Mouse (Mus musculus): Measurements from ENCODE around the gene Tet1.

Gene Tet1

DNA sequence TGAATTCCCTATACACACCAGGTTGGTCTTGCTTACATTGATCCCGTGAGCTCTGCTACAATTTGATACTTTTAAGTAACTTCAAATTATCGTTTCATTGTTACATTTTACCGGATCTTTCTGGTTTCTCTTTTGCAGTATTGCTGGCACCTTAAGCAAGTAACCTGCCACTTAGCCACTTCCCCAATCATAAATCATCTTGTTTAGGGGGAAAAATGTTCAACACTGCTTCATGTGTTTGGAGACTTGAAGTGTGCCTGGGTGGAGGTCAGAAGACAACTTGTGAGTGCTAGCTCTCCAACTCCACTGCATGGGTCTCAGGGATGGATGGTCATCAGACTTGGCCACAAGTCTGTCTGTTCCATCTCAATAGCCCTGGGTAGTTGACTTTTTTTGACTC, 17.8 kb downstream of the Tet1 start:
- no peak for DNase-seq (ENCODE audit: low read depth)

DNA sequence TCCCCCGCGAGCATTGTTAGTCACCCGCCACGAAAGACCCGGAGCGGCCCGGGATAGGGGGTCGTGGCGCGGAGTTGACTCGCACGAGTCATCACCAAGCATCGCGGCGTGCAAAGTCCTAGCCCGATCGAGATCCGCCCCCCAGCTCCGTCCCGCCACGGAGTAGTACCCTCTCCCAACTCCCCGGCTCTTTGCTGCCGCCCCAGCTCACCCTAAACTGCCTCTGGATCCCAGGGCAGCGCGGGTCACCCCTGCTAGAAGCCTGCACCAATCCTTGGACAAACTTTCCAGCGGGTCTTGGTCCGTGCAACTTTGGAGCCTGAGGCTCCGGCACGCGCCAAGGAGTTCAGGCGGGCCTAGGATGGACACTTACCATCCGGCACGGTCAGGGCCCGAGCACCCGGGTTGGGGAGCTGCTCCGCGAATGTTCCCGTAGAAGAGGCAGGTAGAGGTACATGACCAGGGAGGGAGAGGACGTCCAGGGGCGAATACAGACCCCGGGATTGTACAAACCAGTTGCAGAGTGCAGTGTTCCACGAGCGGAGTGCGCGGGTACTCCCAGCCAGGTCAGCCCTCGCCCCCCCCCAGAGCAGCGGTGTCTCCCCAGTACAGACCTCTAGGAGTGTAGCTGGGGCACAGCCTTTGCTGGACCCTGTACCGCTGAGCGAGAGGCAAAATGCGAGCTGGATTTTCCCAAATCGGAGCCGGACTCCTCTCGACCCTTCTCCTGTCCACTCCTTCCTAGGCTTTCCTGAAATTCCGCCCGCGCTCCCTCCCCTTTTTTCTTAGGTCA, 21.8 kb downstream of the Tet1 start:
- DNase-seq (ENCODE audit: low read depth): peak; percentile 34

DNA sequence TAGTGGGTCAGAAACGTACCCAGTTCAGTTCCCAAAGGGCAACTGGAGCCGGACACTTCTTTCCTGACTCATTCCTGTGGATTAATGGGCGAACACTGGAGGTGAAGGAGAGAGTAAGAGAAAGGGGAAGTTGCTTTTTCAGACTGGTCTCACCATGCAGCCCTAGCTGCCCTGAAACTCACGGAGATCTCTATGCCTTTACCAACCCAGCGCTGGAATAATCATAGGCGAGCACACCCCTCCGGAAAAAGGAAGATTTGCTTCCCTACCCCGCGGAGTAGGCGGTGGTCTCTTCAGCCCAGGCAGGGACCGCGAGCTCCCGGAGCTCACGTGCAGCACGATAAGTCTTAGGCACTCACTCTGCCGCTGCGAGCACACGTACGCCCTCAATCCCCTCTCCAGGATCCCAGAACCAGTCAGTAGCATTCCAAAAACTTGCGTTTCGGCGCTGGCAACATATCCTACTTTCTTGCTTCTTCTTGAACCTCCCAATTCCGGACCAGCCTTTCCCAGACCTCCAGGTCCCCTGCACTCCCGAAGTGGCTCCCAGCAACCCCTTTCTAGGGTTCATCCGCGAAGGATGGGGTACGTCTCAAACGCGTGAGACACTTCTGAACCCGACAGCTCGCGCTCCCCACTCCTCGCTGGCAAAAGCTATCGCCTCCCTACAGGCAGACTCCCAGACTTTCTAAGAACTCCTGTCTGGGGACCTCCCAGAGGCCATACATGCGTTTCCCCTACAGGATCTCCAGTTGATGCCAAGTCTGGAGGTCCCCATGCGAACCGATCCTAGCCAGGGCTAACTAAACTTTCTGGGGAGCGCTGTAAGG, 22.6 kb downstream of the Tet1 start:
- peak; percentile 47 for DNase-seq (ENCODE audit: low read depth)

DNA sequence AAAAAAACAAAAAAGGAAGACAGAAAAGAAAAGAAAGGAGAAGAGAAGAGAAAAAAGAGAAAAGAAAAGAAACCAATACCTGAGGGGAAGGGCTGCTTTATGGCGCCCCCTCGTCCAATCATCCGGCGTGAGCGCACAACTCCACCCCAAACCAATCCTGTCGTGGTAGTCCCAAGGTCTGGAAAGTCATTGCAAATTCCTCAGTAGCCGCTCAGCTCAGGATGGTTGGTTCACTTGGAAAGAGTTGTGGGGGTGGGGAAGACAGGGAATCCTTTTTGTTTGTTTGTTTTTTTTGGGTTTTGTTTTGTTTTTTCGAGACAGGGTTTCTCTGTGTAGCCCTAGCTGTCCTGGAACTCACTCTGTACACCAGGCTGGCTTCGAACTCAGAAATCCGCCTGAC, 23.3 kb downstream of the Tet1 start:
- DNase-seq (ENCODE audit: low read depth): no peak

DNA sequence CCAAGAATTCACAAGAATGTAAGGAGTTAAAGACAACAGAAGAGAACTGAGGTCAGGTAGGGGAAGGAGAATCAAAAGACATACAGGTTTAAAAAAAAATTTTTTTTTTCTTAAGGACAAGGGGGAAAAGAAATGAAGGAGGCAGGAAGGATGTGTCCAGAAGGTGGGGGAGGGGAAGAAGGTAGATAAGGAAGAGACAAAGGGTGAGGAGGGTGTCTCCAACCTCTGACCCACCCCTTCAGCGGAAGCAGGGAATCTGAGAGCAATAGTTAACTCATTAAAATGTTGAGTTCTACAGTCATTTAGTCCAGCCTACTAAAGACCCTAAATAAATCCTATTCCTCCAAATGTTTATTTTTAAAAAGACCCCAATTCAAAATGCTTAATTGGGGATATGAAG, 24.3 kb downstream of the Tet1 start:
- DNase-seq (ENCODE audit: low read depth): no peak

DNA sequence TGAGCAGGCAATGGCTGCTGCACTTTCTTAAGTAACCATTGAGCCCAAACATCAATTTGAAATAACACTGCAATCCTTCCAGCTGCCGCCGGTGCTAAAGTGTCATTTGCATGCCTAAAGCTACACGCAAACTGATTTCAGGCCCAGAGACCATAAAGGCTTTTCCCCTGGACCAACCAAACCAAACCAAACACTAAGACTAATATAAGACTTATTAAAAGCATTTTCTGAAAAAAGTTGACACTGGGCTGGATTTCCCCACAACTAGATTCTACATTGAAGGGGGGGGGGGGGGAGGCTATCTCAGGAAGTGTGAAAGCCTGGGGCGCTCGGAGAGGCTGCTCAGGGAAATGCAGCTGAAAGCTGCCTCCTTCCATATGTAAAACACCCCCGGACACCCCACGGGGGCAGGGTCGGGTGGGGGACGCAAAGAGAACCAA, 24.8 kb downstream of the Tet1 start:
- peak; percentile 30 for DNase-seq (ENCODE audit: low read depth)

DNA sequence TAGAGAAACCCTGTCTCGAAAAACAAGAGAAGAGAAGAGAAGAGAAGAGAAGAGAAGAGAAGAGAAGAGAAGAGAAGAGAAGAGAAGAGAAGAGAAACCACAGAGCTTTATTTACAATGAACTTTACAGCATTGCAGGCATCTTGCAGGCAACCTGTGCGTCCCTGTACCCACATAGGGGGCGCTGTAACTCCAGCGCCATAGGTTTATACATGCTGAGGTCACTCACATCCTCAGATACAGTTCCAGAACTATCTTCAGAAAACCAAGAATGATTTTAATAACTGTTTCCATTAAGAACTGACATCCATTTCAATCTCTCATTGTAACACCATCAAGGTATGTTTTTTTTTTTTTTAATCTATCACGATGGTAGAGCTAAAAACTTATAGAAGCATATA, 27.6 kb downstream of the Tet1 start:
- peak; percentile 60 for DNase-seq (ENCODE audit: low read depth)

DNA sequence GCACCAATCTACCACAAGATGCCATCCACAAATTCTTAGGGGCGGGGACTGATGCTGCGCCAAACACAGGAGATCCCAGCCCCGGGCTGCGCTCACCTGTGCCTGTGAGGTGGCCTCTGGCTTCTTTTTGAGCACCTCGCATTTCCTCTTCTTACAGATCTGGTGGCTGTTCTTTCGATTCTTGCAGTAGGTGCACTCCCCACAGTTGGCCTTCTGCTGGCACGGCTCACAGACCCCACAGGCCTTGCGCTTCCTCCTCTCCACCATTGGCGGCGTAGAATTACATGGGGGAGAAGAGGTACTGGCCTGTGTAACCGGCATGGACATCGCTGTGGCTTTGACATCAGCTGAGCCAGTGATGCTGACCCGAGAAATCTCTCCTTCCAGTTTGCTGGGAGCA, 30.7 kb downstream of the Tet1 start:
- no peak for DNase-seq (ENCODE audit: low read depth)

DNA sequence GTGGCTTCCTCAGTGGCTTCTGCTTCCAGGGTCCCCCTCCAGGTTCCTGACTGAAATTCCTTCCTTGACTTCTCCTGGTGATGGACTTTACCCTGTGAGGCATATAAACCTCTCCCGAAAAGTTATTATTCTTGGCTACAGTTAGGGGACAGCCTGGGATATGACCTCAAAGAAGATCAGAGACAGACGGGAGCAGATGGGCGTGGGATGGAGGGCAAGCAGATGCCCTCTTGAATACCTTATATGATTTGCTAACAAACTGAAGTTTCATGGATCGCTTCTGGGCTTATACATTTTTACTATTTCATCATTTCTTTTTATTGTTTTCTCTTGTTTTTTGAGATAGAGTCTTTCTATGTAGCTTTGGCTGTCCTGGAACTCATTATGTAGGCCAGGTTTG, 33.2 kb downstream of the Tet1 start:
- no peak for DNase-seq (ENCODE audit: low read depth)

DNA sequence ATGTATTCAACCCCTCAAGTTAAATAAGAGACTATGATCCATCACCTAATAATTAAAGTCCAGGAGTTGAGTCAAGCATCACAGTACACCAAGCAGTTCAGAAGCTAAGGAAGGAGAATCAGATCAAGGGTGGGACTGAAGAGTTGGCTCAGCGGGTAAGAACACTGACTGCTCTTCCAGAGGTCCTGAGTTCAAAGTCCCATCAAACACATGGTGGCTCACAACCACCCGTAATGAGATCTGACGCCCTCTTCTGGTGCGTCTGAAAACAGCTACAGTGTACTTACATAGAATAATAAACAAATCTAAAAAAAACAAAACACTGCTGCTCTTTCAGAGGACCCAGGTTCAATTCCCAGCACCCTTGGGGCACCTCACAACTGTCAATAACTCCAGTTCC, 34.0 kb downstream of the Tet1 start:
- DNase-seq (ENCODE audit: low read depth): peak; percentile 33

DNA sequence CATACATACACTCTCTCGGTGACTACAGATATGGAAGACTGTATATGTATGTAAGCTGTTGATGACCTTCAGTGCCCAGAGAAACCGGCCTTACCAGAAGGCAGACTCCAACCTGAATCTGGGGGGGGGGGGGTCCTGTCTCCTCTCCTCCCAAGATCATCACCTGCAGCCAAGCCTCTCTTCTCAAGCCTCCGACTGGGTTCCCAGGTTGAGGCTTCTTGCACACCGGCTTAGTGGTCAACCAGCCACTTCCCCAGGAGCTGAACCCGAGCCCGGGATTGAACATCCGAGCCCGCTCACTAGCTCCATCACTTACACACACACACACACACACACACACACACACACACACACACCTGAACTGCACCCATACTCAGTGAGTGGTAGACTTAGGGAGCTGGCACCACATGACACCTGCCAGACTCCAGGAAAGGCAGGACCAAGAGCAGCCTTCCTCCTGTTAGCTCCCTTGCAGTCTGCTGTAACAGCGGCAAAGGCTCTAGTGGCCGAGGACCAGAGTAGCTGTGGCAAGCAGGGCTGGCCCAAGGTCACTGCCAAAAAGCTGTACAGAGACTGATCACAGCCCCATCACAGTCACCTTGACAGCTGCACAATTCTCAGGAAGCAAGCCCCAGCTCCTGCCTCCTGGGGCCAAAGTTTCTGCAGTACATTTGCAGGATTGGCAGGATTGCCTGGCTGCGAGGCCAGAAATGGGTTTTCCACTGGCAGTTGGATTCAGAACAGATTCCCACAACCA, 42.6 kb downstream of the Tet1 start:
- DNase-seq (ENCODE audit: low read depth): no peak

DNA sequence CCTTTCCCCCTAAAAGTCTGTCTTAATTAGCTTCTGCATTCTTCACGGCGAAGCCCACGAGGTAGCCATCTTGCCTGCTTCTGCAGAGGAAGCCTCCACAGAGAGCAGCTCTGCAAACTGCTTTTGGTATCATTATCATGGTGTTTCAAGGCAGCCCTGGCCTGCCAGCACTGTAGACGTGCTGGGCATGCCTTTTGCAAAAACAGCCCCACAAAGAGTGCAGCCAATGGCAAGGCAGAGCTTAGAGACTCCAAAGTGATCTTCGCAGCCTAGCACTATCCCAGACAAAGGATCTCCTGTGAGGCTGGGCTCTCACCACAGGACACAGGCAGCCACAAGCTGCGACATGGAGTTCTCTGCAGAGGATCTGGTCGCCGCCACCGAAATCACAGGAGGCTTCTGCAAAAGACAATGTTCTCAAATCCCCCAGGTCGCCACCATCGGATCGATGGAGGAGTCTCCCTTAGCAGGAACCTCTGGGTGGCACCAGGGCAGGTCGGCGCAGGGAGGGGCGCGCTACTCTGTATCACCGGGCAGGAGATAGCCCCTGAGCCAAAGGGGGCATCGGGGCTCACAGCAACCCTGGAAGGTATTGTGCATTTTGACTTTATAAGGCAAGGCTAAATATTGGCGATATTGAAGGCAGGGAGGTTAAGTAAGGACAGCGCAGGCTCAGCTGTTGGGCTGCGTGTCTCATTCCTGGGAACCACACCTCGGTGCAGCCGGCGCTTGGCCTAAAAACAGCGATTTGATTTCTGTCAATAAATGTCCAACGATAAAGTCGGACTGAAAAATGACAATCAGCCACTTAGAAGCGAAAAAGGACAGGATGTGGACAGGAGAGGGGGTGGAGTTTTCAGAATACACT, 43.4 kb downstream of the Tet1 start:
- DNase-seq (ENCODE audit: low read depth): peak; percentile 65

DNA sequence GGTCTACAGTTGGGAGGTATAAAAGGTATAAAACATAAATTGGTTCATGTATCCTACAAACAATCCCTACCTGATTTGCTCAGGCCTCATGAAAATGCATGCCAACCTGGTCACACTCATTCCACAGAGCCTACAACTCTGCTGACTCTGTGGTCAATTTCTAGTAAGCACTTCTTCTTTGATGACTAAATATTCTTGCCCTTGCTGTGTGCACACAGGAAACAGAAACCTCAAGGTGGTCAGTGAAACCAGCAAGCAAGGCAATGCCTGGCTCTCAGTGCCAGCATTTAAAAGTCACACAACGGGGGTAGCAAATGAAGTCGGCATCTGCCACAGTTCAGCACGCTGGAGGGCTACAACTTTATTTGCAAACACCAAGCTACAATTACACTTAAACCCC, 45.2 kb downstream of the Tet1 start:
- DNase-seq (ENCODE audit: low read depth): no peak

DNA sequence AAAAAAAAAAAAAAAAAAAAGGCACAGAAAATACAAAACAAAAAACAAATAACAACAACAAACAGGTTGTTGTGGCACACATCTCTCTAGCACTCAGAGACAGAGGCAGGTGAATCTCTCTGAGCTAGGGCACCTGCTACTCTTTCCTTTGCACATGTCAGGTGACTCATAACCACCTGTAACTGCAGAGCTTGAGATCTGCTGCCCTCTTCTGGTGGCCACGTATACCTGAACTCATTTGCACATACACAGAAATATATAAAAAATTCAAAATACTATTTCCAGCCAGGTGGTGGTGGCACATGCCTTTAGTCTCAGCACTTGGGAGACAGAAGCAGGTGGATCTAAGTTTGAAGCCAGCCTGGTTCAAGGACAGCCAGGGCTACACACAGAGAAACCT, 46.4 kb downstream of the Tet1 start:
- DNase-seq (ENCODE audit: low read depth): peak; percentile 75

DNA sequence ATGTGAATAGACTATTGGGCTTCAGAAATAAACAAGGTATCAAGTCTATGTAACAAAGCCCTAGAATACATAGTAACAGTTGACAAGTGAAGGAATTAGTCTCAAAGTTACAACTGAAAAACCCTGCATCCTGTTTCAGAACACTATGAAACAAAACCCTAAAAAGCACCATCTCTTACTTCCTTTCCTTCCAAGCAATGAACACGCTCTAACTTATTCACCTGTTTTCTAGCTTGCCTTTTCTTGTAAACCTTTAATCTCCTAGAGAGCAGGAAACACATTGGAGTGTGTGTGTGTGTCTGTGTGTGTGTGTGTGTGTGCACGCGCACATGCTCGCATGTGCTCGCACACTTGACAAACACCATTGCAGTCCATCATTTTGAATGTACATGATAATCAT, 49.8 kb downstream of the Tet1 start:
- DNase-seq (ENCODE audit: low read depth): peak; percentile 78

DNA sequence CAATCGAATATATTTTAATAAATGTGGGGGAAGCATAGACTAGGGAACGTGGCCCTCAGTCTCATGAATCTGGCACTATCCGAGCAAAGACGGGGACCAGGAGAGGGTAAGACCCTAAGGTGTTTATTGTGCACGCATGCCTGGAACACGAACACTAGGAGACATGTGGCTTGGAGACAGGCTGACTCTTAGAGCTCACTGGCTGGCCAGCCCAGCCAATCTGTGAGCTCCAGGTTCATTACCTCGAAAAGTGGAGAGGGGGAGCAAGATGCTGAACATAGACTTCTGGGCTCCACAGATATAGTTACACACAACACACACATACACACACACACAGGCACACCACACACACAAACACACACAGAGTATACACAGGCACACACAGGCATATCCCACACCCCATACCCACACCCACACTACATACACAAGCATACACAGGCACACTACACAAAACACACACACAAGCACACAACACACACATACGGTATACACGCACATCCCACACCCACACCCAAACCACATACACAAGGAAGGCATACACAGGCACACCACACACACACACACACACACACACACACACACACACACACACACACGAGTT, 52.0 kb downstream of the Tet1 start:
- DNase-seq (ENCODE audit: low read depth): peak; percentile 41

DNA sequence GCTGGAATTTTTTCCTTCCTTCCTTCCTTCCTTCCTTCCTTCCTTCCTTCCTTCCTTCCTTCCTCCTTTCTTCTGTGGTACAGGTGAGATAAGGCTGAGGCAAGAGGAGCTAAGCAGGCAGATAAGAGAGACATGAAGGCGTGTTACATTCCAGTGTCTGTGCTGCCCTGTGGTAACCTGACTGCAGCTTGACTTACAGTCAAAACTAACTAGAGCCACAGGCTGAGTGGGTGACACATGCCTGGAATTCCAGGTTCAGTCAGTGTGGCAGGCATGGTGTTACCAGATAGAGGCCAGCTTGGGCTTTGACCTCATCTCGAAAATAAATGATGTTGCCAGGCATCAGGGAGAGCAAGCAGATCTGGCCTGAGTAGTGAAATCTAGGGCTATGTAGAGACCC, 53.8 kb downstream of the Tet1 start:
- DNase-seq (ENCODE audit: low read depth): no peak

DNA sequence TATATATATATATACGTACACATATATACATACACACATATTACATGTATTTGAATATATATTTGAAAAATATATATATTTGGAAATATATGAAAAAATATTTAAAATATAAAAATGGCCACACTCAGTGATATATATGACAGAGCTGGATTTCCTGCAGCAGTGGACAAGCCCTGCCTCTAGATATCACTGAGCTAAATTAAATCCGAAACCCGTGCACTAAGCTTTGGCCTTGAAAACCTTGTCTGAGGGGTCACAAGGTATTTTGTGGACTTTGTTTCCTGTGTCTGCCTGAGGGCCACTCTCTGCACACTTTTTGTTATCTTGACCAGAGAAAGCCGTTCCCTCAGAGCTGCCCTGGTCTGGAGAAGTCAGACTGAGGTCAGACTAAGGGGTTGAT, 54.2 kb downstream of the Tet1 start:
- DNase-seq (ENCODE audit: low read depth): no peak

DNA sequence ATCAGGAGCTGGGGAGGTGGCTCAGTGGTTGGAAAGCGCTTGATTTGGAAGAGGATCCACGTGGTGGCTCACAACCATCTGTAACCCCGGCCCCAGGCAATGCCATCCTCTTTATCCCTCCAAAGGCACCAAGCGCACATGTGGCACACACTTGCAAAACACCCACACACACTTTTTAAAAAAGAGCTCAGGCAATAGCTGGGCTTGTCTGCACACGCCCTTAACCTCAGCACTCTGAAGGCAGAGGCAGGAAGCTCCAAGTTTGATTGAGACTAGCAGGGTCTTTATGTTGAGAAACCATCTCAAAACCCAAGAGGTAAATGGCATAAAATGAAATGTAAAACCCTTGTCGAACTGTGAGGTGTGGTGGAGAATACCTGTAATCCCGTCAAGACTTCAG, 57.2 kb downstream of the Tet1 start:
- peak; percentile 71 for DNase-seq (ENCODE audit: low read depth)

DNA sequence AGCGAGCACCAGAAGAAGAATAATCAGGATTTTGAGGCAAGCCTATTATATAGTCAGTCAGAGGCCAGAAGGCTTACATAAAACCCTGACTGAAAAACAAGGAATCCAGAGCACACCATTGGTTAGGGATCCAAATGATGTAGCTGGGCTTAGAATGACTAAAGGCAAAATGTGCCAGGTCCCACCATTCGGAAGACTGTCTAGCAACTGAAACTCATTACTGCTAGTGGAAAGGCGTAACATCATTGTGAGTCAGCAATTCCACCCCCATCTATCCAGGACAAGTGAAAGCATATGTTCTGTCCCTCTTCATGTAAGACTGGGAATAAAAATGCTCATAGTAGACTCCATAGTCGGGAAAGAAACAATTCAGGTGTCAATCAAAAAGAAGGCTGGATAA, 57.8 kb downstream of the Tet1 start:
- no peak for DNase-seq (ENCODE audit: low read depth)

DNA sequence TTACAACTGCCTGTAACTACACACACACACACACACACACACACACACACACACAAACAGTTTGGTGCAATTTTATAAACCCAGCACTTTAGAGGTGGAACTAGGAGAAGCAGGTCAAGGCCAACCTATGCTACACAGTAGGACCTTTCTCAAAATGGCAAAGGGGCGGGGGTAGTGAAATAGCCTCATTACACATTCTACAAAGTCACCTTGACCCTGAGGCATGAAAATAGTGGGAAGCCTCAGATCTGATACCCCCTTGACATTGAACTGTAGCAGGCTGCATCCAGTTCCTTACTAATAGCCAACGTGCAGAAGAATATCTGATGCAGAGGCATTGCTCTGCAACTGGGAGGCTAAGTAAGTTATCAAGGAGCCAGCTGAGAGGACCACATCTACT, 60.0 kb downstream of the Tet1 start:
- no peak for DNase-seq (ENCODE audit: low read depth)
